ENCODE assay signal across 9 mouse cellular contexts in the genomic region with DNA sequence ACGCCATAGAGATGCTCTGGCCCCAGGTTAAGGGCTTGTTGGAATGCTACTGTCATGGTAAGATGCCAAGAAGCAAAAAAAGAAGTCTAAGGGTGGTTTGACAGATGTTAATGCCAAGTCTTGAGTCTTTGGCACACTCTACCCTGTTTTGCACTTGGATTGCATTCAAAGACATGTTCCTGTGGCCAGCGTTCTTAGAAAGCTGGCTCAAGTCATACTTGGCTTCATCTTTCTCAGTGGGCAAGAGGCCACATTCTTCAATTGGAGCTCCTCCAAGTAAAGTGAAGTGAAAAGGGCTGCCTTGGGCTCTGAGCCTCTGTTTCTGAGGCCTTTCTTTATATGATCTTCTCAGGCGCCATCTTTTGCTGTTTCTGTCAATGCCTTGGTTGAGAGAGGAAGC. TPM values are rescaled to one million over a fixed set of nuclear protein-coding genes. Genes with fewer than 3 reads are reported as not detected.
DNase-seq lines count a peak whose midpoint lies in the region; ATAC-seq lines count a peak whose summit lies in the region.
"Had no signal": no experiment of that assay in that cellular context is flagged by ENCODE, and none has a peak within 500 bp of the region (broad histone marks: within the 10 kb centered on the region; RNA-seq: fewer than 3 reads in every experiment).

No protein-coding gene starts in this region.

- no peak overlapping the region for H3K9ac ChIP-seq in forebrain, embryonic 14.5 days (ENCODE audit: low read length)
- no peak overlapping the region for H3K9ac ChIP-seq in forebrain, embryonic 12.5 days
- H3K9ac ChIP-seq: limb, embryonic 15.5 days had no signal

- no peaks in the 10 kb centered on the region for H3K36me3 ChIP-seq in forebrain, embryonic 14.5 days (ENCODE audit: control insufficient read depth, insufficient read depth, low read length)
- no peaks in the 10 kb centered on the region for H3K36me3 ChIP-seq in forebrain, embryonic 12.5 days (replicated peaks)
- H3K36me3 ChIP-seq: limb, embryonic 15.5 days had no signal

- WGBS in forebrain, embryonic 14.5 days = 56% methylated on average over 3 of the region's 3 CpGs
- 90% methylated on average over 3 of the region's 3 CpGs for WGBS in forebrain, embryonic 12.5 days

- peak; percentile 80 for DNase-seq in forebrain, embryonic 14.5 days (ENCODE audit: low spot score)
- peak; percentile 92 for DNase-seq in 3T3-L1 (ENCODE audit: low read depth, low spot score)
- DNase-seq in fibroblast of lung, adult 2 months (ENCODE audit: low read depth) = peak; percentile 90
- DNase-seq in kidney, adult 9 months = peak; percentile 92
- peak; percentile 88 for DNase-seq in lung, postnatal 10 days
- no peak for DNase-seq in spleen, postnatal 10 days (ENCODE audit: low spot score in 2 of 2)

- H3K27ac ChIP-seq in forebrain, embryonic 14.5 days (ENCODE audit: low read depth, low read length) = no peak overlapping the region; the same call in 1 of the 2 replicates
- no peak overlapping the region for H3K27ac ChIP-seq in forebrain, embryonic 12.5 days
- H3K27ac ChIP-seq: limb, embryonic 15.5 days had no signal

- peak; percentile 73 for ATAC-seq in forebrain, embryonic 14.5 days
- ATAC-seq in forebrain, embryonic 12.5 days (ENCODE audit: low FRiP score) = no peak
- ATAC-seq in megakaryocyte-erythroid progenitor cell, adult 5-6 weeks (replicated peaks; ENCODE audit: low FRiP score, low TSS enrichment, poor library complexity, severe bottlenecking) = no peak

- H3K4me3 ChIP-seq in forebrain, embryonic 14.5 days (ENCODE audit: low read depth, low read length) = no peak overlapping the region
- no peak overlapping the region for H3K4me3 ChIP-seq in forebrain, embryonic 12.5 days (replicated peaks)
- H3K4me3 ChIP-seq: limb, embryonic 15.5 days had no signal

- H3K9me3 ChIP-seq in forebrain, embryonic 14.5 days (replicated peaks; ENCODE audit: control insufficient read depth, low read length) = no peaks in the 10 kb centered on the region
- no peaks in the 10 kb centered on the region for H3K9me3 ChIP-seq in forebrain, embryonic 12.5 days
- H3K9me3 ChIP-seq: limb, embryonic 15.5 days had no signal

- peaks cover 5% of the 10 kb centered on the region for H3K4me1 ChIP-seq in forebrain, embryonic 14.5 days (ENCODE audit: control insufficient read depth, insufficient read depth, low read length)
- no peaks in the 10 kb centered on the region for H3K4me1 ChIP-seq in forebrain, embryonic 12.5 days

- H3K27me3 ChIP-seq in forebrain, embryonic 14.5 days (replicated peaks; ENCODE audit: control insufficient read depth, insufficient read depth, low read length) = no peaks in the 10 kb centered on the region
- no peaks in the 10 kb centered on the region for H3K27me3 ChIP-seq in forebrain, embryonic 12.5 days
- H3K27me3 ChIP-seq: limb, embryonic 15.5 days had no signal

- no peak overlapping the region for H3K4me2 ChIP-seq in forebrain, embryonic 14.5 days (ENCODE audit: low read length)
- no peak overlapping the region for H3K4me2 ChIP-seq in forebrain, embryonic 12.5 days
- H3K4me2 ChIP-seq: limb, embryonic 15.5 days had no signal

RNA-seq across cellular contexts. Expression of a gene that starts 17.3 kb away (rescaled TPM):
- 14.6 and 15.0 TPM in 2 replicates for polyA plus RNA-seq in forebrain, embryonic 14.5 days (2014; fragmentation: Nextera tagmentation; extraction: Ambion mirVana)
- 24.3 and 25.1 TPM in 2 replicates for polyA plus RNA-seq in forebrain, embryonic 12.5 days (2016; fragmentation: Nextera tagmentation; extraction: Ambion mirVana)
- total RNA-seq in megakaryocyte-erythroid progenitor cell, adult 5-6 weeks (2014; fragmentation: Nextera tagmentation) = not detected in 2 replicates
- total RNA-seq in megakaryocyte-erythroid progenitor cell, adult 5-6 weeks (2017) = not detected in 2 replicates

Comparison
In these comparisons a context has a peak if more than half of its experiments do, and no peak if none do; other contexts are left out.
1. DNase-seq: peak in forebrain, embryonic 14.5 days (single experiment), 3T3-L1 (single experiment), fibroblast of lung, adult 2 months (single experiment), kidney, adult 9 months (single experiment) and lung, postnatal 10 days (single experiment); none in spleen, postnatal 10 days (0 of 2).